Mouse (Mus musculus): ENCODE data around the gene Vwa5b2. TPM values are rescaled to one million over a fixed set of nuclear protein-coding genes. Genes with fewer than 3 reads are reported as not detected.

Vwa5b2 gene
- polyA plus RNA-seq, 1 experiment: 4.1 TPM

DNA sequence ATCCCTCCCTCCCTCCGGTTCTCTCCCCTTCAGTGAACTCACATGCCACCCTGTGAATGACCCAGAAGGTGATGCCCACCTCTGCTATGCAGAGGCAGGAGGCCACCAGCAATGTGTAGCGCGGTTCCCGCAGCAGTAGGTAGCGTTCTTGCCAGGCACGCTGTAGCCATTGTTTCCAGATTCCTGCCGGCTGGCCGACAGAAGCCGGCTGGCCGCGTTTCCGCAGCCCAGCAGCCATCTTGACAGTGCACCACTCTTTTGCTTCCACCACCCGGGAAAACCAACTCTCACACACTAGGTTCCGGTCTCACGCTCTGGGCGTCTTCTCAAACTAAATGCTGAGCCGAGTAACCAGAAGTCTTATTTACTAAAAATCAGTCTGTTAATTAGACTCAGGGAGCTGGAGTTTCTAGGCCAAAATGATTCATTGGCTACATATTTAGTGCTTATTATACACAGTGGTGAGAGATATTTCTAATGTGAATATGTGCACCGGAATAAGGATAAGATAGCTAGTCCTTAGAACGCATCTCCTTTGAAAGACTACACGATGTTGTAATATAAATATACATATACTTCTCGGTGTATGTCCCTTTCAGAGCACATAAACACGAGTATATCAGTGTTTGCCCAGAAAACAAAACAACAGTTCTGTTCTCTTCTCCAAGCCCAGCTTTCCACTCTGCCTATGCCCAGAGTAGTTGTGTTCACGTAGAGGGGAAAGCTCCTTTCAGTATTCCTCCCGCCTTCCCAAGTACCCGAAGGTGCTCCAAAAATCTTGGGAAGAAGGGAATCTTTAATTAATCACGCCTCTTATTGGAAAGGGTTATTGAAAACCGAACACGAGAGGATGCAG, 21.5 kb downstream of the Vwa5b2 start:
- DNase-seq (ENCODE audit: low spot score): peak; percentile 61

DNA sequence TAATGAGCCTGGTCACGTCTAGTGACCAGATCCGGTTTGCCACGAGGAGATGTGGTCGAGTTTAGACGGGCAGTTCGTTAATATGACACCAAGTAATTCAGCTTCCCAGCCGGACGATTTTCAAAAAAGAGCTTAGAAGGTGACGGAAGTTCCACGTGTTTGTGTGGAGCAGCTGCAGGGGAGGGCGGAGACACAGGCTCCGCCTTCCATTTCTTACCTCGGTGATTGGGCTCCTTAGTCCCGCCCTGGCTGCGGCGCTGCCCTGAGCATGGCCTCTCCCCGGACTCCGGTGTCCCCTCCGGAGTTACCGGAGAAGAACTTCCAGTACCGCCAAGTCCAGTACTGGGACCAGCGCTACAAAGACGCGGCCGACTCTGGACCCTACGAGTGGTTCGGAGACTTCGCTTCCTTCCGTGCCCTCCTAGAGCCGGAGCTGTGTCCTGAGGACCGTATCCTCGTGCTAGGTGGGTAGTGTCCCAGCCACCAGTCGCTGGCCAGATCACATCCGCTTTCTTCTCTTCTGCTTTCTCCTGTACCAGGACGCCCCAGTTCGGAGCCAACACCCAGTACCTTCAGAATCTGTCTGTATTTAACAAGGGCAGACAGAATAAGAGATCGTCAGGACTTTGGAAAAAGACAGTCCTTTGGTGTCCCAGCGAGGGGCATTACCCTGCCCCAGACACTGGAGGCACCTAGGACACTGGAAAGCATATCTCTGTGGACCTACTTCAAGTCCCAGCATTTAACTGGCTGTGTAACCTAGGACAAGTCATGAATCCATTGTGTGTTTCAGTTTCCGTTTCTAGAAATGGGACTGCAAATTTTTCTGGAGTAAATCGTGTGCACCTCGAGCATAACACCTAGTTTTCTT, 22.3 kb downstream of the Vwa5b2 start, which contains the start of the genes Eef1akmt4, Gm49333 and Alg3:
Eef1akmt4 (plus strand) TSS at position 237 of the 871 bp plus-strand sequence.
Gm49333 (plus strand) TSS at position 254 of the 871 bp plus-strand sequence.
Alg3 (minus strand) TSS at position 379 of the 871 bp plus-strand sequence.
- DNase-seq (ENCODE audit: low spot score): peak; percentile 70

DNA sequence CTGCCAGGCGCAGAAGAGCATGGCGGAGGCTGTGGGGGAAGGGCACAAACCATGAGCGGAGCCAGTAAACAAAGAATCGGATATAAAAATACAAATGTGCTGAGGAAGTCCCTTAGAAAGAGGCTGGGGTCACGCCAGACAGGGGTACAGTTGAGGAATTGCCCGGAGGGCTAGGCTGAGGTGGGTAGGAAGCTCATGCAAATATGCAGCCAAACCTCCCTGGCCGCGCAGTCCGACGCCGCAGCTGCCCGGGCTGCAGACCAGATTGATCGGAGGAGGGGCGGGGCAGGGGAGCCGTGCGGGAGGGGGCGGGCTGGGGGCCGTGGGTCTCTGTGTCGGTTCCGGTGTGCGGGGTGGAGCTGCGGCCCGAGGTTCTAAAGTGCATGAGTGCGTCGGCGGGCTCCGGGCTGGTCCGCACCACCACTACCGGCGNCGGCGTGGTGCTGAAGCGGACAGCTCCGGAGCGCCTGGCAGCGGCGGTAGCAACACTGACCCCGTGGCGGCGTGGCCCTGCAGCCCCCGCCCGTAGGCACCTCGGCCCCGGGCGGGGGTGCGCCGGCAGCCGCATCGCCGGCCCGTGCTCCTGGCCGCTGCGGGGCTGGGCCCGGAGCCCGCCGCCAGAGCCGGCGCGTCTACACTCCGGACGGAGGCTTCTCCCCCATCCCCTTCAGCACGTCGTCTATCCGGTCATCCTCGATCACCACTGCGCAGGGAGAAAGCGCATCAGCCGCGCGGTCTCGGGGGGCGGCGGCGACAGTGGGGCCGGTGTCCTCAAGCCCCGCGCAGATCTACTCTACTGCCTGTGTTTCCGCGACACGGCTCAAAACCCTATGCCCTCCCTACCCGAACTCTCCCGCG, 30.5 kb downstream of the Vwa5b2 start:
- DNase-seq (ENCODE audit: low spot score): no peak

DNA sequence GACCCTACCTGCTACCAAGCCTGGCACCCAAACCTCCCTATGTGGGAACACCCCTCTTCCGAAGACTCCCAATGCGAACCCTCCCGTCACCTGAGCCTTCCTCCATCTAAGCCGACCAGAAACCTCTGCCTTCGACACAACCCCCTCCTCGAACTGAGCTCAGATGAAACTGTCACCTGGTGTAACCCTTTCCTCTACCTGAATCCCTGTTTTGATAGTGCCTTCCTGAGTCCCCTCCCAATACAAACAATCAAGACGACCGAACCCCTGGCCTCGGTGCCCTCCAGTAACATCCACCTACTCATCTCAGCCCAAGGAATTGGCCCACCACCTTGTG, 31.1 kb downstream of the Vwa5b2 start:
- DNase-seq (ENCODE audit: low spot score): no peak

DNA sequence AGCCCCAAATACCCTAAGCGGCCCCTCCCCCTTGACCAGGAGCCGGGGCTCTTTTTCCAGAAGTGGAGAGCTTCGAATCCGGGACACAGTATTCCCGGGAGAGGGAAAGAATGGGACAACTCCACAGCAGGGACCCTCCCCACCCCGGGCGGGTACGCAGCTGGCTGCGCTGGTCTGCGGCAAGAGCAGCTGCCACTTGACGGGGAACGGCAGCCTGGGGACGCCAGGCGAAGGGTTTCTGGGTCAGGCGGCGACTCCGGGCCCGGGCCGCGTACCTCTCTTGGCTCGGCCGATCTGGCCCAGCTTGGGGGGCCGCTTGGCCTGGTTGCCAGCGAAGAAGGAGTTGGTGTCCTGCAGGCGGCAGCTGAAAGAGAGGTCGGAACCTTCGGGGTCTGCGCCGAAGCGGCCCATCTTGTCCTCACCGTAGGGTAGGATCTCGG, 31.5 kb downstream of the Vwa5b2 start:
- DNase-seq (ENCODE audit: low spot score): no peak

DNA sequence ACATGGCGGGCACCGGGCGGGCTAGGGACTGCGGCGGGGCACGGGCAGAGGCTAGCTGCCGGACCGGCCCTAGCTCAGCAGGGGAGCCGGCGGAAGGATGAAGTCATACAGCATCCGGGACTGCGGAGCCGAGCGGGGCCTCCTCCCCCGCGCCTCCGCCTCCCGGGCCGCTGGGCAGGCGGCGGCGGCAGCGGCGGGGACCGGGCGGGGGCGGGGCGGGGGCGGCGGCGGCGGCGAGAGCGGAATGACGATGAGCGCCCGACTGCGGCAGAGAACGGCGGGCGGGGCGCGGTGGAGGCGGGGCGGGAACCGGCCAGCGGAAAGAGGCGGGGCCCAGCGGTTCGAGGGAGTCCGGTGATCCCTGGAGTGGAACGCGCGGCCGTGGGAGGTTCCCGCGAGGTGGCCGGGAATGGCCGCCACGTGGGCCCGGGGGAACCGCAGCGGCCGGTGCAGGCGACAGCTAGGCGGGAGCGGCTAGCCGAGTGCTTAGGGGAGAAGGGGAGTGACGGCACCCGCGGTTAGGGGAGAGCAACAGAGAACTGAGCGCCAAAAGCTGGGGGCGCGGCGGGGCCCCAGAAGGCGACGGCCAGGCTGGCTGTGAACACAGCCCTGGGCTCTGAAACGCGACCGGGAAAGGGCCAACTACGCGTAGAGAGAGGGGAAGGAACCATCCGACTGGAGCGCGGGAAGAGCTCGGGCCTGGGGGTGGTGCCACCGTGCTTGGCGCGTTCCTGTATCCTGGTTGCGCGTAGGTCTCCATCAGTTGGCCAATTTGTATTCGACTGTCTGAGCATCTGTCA, 32.1 kb downstream of the Vwa5b2 start, which contains the start of gene Camk2n2:
Camk2n2 (minus strand) TSS at position 97 of the 800 bp plus-strand sequence.
- DNase-seq (ENCODE audit: low spot score): peak; percentile 41

DNA sequence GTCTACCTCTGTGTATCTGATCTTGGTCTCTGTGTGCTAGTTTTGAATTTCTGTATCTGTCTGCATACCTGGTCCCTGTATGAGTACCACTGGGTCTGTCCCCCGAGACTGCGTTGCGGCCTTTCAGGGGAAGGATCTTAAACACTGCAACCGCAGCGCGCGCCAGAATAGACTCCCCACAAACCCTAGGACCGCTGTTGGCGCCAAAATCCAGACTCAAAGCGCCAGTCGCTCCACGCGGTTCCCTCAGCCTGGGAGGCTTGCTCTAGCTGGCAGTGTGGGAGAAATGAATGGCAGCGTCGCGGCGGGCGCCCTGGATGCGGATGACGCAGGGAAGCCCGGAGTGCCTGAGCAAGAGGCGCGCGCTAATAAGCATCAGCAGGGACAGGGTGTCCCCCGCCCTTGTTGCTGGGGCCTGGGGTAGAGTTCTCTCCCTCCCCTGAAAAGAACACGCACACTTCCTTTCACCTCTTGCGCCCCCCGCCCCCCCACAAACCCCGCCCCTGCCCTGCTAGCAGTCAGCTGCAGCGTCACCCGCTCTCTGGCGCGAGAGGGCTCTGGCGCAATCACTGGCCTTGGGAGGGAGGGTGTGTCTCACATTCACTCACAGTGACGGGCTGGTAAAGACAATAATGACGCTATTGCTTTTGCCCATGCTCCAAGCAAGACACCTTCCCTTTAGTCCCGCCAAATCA, 32.9 kb downstream of the Vwa5b2 start:
- DNase-seq (ENCODE audit: low spot score): no peak

DNA sequence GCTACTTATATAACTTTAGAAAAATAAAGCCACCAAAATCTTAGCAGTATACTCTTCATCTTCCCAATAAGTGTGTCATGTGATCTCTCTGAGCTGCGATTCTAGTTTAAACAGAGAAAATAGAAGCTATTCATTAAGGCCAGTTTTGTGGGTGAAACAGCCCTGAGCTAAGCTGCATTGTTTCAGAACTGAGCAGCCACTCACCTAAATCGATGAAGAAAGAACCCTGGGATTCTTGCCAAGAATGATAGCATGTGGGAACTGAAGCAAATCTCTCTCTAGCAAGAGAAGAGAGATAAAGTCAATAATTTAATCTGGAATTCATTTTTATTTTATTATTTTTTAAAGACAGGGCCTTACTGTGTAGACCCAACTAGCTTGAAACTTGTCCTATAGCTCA, 33.9 kb downstream of the Vwa5b2 start:
- DNase-seq (ENCODE audit: low spot score): no peak

DNA sequence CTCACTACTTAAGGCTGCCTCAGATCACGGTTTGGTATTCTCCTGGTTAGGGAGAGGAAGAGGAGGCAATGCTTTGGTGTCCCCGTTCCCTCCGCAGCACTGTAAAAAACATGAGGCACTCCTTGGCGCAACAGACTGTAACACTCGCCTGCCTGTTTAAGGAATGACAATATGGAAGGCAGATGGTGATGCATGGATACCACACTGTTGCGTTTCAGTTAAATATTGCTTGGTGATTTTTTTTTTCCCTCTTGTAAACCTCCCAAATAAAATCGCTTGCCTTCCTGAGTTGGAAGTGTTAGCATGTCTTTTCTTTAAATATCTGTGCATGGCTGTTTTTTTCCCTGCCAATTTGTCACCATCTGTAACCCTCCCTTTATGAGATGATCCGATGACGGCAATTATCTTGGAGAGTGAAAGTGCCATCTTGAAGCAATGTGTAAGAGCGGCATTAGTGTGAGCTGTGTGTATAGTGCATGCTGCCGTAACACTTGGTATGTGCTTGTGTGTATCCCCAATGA, 39.7 kb downstream of the Vwa5b2 start:
- no peak for DNase-seq (ENCODE audit: low spot score)

DNA sequence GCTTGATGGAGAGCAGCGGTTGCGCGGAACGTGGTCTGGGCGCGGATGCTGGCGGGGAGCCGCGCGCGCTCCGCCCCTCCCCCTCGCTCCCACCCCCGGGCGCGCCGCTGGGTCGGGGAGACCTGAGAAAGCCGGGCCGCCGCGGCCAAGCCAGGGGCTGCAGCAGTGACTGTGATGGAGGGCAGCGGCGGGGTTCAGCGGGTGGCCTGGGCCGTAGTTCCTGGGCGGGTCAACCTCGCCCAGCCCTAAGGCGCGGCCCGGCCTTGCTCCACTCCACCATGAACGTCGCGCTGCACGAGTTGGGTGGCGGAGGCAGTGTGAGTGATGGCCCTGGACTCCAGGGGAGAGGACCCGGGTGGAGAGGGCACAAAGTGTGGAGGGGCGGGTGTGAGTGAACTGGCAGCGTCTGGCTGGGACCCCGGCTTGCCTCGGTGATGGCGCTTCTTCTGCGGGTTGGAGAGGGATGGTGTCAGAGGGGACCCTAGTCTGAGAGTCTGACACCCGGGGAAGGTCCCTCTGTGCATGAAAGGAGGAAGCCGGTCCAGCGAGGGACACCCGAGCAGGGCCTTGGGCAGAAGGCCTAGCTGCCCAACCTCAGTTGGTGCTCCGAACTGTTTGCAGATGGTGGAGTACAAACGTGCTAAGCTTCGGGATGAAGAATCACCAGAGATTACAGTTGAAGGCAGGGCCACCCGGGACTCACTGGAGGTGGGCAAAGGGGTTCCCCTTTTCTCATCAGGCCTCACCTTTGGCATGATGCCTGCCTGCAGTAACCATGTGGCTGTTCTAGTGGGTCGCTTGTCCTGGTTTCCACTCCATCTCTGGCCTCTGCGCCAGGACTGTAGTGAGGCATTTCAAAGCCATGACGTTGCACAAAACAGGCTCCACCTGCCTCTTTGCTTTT, 40.7 kb downstream of the Vwa5b2 start, which contains the start of gene Ece2:
Ece2 (plus strand) TSS at position 98 of the 904 bp plus-strand sequence.
- no peak for DNase-seq (ENCODE audit: low spot score)

DNA sequence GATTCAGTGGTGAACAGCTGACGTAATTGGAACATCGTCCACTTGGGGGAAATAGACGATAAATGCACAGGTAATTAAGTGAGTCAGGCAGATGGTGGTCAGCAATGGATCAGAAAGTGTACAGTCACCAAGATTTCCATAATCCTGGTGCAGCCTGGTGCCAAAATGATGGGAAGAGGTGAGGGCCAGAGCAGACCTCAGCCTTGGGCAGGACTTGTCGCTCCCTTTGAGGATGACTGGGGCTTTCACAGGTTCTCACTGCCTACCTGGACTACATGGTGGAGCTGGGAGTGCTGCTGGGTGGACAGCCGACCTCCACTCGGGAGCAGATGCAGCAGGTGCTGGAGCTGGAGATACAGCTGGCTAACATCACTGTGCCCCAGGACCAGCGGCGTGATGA, 48.1 kb downstream of the Vwa5b2 start:
- no peak for DNase-seq (ENCODE audit: low spot score)

DNA sequence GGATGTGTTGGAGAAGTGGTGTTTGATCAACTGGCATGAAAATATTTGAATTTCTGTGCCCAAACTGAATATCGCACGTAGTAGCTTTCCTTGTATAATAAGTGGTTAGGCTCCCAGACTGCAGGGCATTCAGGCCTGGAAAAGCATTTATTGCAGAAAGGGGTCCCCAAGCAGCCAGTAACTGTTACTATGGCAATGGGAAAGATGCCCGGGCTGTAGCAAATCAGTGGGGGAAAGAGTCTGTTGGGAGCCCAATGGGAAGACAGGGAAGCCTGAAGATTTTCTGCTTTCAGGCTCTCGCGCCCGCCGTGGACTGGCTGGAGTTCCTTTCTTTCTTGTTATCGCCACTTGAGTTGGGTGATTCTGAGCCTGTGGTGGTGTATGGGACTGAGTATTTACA, 49.1 kb downstream of the Vwa5b2 start:
- DNase-seq (ENCODE audit: low spot score): no peak

DNA sequence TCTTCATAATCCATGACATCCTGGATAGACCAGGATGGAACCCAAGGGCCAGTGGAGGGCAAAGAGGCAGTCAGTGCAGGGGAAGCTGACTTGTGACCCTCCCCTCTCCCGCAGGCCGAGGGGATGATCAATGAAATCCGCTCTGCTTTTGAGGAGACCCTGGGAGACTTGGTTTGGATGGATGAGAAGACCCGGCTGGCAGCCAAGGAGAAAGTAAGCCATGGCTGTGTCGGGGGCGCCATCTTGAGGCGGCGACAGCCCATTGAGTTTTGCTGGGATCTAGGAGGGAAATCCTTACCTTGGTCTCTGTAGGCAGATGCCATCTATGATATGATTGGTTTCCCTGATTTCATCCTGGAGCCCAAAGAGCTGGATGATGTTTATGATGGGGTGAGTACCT, 52.9 kb downstream of the Vwa5b2 start:
- peak; percentile 44 for DNase-seq (ENCODE audit: low spot score)

DNA sequence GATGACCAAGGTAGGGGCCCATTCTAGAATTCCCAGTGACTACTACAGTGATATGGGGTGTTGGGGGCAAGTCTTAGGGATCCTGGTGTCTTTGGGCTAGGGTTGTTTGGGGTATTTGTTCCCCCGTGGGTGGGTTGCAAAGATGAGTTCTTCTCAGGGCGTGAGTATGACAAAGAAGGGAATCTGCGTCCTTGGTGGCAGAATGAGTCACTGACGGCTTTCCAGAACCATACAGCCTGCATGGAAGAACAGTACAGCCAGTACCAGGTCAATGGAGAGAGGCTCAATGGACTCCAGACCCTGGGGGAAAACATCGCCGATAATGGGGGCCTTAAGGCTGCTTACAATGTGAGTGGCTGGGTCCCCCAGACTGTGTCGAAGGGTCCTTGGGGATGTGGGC, 54.6 kb downstream of the Vwa5b2 start:
- no peak for DNase-seq (ENCODE audit: low spot score)

DNA sequence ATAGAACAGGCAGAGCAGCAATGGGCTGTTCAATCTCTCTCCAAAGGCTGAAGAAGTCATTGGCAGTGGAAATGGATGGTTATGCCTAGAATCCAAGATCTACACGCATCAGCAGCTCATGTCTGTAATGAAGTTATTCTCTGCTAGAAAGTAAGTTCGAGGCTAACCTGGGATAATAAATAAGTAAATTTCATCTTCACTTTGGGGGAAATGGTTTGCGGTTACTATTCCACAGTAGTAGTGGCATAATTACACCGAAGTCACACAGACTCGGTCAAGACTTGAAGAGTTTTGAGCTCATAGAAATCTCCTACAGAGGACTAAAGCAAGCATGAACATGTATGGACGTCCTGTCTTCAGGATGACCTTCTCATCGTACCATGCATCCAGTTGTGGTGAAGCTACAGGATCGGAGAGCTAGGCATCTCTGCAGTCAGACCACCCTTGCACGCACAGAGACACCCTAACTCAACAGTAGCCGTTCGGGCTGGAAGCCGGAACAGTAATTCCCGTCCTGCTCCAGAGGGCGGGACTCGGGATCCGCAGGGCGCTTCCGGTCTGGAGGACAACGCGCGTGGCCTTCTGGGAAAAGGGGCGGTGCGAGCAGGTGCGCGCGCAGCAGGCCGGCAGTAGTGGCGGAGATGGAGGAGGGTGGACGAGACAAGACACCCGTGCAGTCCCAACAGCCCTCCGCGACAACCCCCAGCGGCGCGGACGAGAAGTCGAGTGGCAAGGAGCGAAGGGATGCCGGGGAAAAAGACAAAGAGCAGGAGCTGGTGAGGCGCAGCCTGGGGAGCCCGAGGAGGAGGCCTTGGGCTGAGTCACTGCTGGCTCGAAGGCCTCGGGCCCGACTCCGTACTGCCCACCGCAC, 62.0 kb downstream of the Vwa5b2 start, which contains the start of gene Psmd2:
Psmd2 (plus strand) TSS at position 577 of the 871 bp plus-strand sequence.
- peak; percentile 93 for DNase-seq (ENCODE audit: low spot score)

DNA sequence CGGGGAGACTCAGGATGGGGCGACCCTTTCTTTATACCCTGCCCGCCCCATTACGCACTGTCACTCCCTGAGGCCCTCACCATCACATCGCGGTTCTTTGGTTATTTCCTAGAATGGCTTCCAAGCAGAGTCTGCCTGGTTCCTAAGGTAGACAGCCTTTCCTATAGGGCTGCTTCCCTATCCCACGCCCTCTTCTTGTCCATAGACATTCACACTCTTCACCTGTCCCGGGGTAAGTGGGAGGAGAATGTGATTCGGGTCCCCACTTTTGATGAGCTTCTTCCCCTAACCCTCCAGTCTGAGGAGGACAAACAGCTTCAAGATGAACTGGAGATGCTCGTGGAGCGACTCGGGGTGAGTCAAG, 62.7 kb downstream of the Vwa5b2 start:
- DNase-seq (ENCODE audit: low spot score): no peak

DNA sequence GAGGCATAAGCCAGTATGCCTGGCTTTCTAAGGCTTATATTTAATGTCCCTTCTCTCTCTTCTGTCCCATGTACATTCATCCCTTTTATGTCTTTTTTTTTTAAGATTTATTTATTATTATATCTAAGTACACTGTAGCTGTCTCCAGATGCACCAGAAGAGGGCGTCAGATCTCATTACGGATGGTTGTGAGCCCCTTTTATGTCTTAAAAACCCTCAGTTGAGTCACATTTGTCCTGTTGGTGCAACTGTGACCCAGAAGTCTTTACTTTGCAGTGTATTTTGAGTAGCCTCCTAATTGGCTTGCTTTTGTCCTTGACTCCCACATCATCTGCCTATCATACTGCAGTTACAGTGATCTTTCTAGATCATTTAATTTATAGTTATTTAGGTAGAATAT, 64.0 kb downstream of the Vwa5b2 start:
- no peak for DNase-seq (ENCODE audit: low spot score)
